Mouse (Mus musculus) 3134 (cell line): ENCODE data around the gene Cntnap2.
"Not testable (repeated sequence)": the region's sequence is repeated elsewhere in the genome, so short reads cannot be mapped to it uniquely, and the experiment has no call there.

Experiments used
- DNase-seq: peaks from one replicate; pipeline ENCODE4 v3.0.0-alpha.2; 2011; ENCODE audit warnings: low spot score; ENCODE audit not compliant: insufficient read length; ENCODE audit errors: extremely low read depth

The Cntnap2 gene

GRCm38 (mm10) chr6:47214731-47215130 lies 2155.6 kb downstream of the Cntnap2 start:
- DNase-seq = no peak

- DNase-seq = not testable (repeated sequence)
Observed at GRCm38 (mm10) chr6:47223578-47223977, 2164.4 kb downstream of the Cntnap2 start.

- not testable (repeated sequence) for DNase-seq
Observed at GRCm38 (mm10) chr6:47225391-47225790, 2166.2 kb downstream of the Cntnap2 start.

- DNase-seq = no peak
Observed at GRCm38 (mm10) chr6:47227601-47228000, 2168.4 kb downstream of the Cntnap2 start.

- DNase-seq = no peak
Observed at GRCm38 (mm10) chr6:47228676-47229317, 2169.6 kb downstream of the Cntnap2 start.

GRCm38 (mm10) chr6:47231513-47231912 lies 2172.4 kb downstream of the Cntnap2 start:
- no peak for DNase-seq

GRCm38 (mm10) chr6:47239376-47239921 lies 2180.3 kb downstream of the Cntnap2 start:
- peak; percentile 1 for DNase-seq

- no peak for DNase-seq
Observed at GRCm38 (mm10) chr6:47241379-47241778, 2182.2 kb downstream of the Cntnap2 start.

GRCm38 (mm10) chr6:47243863-47244606 lies 2184.9 kb downstream of the Cntnap2 start:
- DNase-seq = no peak

GRCm38 (mm10) chr6:47244642-47245041 lies 2185.5 kb downstream of the Cntnap2 start:
- no peak for DNase-seq

GRCm38 (mm10) chr6:47255270-47255669 lies 2196.1 kb downstream of the Cntnap2 start:
- DNase-seq = no peak

GRCm38 (mm10) chr6:47256227-47256887 lies 2197.2 kb downstream of the Cntnap2 start:
- no peak for DNase-seq

- no peak for DNase-seq
Observed at GRCm38 (mm10) chr6:47256918-47257506, 2197.9 kb downstream of the Cntnap2 start.

GRCm38 (mm10) chr6:47259626-47260114 lies 2200.5 kb downstream of the Cntnap2 start:
- DNase-seq = no peak

- no peak for DNase-seq
Observed at GRCm38 (mm10) chr6:47267236-47267635, 2208.1 kb downstream of the Cntnap2 start.

- no peak for DNase-seq
Observed at GRCm38 (mm10) chr6:47269455-47269854, 2210.3 kb downstream of the Cntnap2 start.

- no peak for DNase-seq
Observed at GRCm38 (mm10) chr6:47271576-47271975, 2212.4 kb downstream of the Cntnap2 start.

GRCm38 (mm10) chr6:47272606-47273575 lies 2213.7 kb downstream of the Cntnap2 start:
- no peak for DNase-seq

- DNase-seq = no peak
Observed at GRCm38 (mm10) chr6:47275065-47275464, 2215.9 kb downstream of the Cntnap2 start.

GRCm38 (mm10) chr6:47279183-47279582 lies 2220.0 kb downstream of the Cntnap2 start:
- DNase-seq = no peak
